23 mouse cellular contexts compared by ENCODE assay signal in the genomic region with DNA sequence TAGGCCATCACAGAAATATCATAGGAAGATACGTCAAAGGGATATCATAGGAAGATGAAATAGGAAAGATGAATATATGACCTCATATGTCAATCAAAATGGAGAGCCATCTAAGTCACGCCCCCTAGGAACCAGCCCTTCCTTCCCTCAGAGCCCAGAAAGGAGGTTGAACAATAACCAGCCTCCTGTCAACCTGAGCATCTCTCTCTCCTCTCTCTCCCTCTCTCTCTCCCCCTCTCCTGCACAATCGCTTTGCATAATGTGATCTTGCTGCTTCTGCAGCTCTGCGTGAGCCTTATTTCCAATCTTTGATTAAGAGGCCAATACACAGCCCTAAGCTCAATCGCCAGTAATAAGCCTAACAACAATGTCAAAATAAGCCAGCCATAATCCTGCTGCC.
DNase-seq lines count a peak whose midpoint lies in the region; ATAC-seq and TF ChIP-seq lines count a peak whose summit lies in the region.
"Had no signal": no experiment of that assay in that cellular context is flagged by ENCODE, and none has a peak within 500 bp of the region (broad histone marks: within the 10 kb centered on the region; RNA-seq: fewer than 3 reads in every experiment).

No protein-coding gene starts in this region.

- H3K27me3 ChIP-seq in forebrain, embryonic 13.5 days, result no peaks in the 10 kb centered on the region
- no peaks in the 10 kb centered on the region for H3K27me3 ChIP-seq in hindbrain, postnatal 0 days (ENCODE audit: insufficient read depth, low read length)
- H3K27me3 ChIP-seq in kidney, adult 2 months (replicated peaks; ENCODE audit: control insufficient read depth, insufficient read depth, low read length), result no peaks in the 10 kb centered on the region
- H3K27me3 ChIP-seq: embryonic facial prominence, embryonic 15.5 days; lung, embryonic 15.5 days; neural tube, embryonic 12.5 days had no signal

- WGBS in forebrain, embryonic 13.5 days, result 70% methylated on average over 5 of the region's 5 CpGs
- WGBS in hindbrain, postnatal 0 days, result 62% methylated on average over 5 of the region's 5 CpGs
- WGBS in kidney, adult 2 months, result 86% methylated on average over 5 of the region's 5 CpGs

- H3K36me3 ChIP-seq in forebrain, embryonic 13.5 days (ENCODE audit: poor library complexity, severe bottlenecking), result no peaks in the 10 kb centered on the region
- H3K36me3 ChIP-seq in hindbrain, postnatal 0 days (ENCODE audit: insufficient read depth, low read length), result no peaks in the 10 kb centered on the region
- no peaks in the 10 kb centered on the region for H3K36me3 ChIP-seq in kidney, adult 2 months (ENCODE audit: control insufficient read depth, insufficient read depth, low read length)
- H3K36me3 ChIP-seq: embryonic facial prominence, embryonic 15.5 days; lung, embryonic 15.5 days; neural tube, embryonic 12.5 days had no signal

- peak; percentile 23; the same call in 1 of the 2 replicates for ATAC-seq in forebrain, embryonic 13.5 days
- no peak for ATAC-seq in hindbrain, postnatal 0 days
- ATAC-seq: inflammation-experienced regulatory T-cells, adult 6 months had no signal

- no peak for TF ChIP-seq POLR2A in brain, embryonic 14.5 days (IDR thresholded peaks at IDR 0.05; ENCODE audit: borderline replicate concordance, extremely low read depth, insufficient read depth, insufficient read length, poor library complexity, severe bottlenecking)
- no peak for TF ChIP-seq POLR2A in kidney, adult 2 months (IDR thresholded peaks at IDR 0.05; ENCODE audit: low read depth, low read length)

- no peak overlapping the region for H3K4me3 ChIP-seq in layer of hippocampus, adult 2 months
- no peak overlapping the region for H3K4me3 ChIP-seq in forebrain, embryonic 13.5 days
- no peak overlapping the region for H3K4me3 ChIP-seq in hindbrain, postnatal 0 days (ENCODE audit: low read length)
- H3K4me3 ChIP-seq in kidney, adult 2 months (ENCODE audit: insufficient read depth, low read depth, low read length), result no peak overlapping the region
- H3K4me3 ChIP-seq: embryonic facial prominence, embryonic 15.5 days; gastrocnemius, adult 2 months; lung, embryonic 15.5 days; neural tube, embryonic 12.5 days had no signal

- no peak for DNase-seq in layer of hippocampus, adult 2 months (ENCODE audit: low spot score in 2 of 2)
- DNase-seq in layer of hippocampus, adult 8-10 months (ENCODE audit: low spot score in 2 of 2), result no peak
- peak; percentile 56 for DNase-seq in brain, embryonic 14.5 days (ENCODE audit: low read depth)
- no peak for DNase-seq in hindbrain, postnatal 0 days (ENCODE audit: low spot score)
- no peak for DNase-seq in layer of hippocampus, postnatal 10 days (ENCODE audit: low spot score in 2 of 2)
- no peak for DNase-seq in kidney, adult 2 months
- DNase-seq: cerebellum, adult 11 months; cerebellum, postnatal 10 days; gastrocnemius, adult 2 months; heart, postnatal 10 days; kidney, adult 9 months; kidney, postnatal 25 days; layer of hippocampus, adult 9-11 months; right cerebral cortex, postnatal 14 days; thymus, adult 18-20 months; thymus, postnatal 4 days had no signal

- H3K4me1 ChIP-seq in forebrain, embryonic 13.5 days, result peaks cover 8% of the 10 kb centered on the region
- peaks cover 17% of the 10 kb centered on the region for H3K4me1 ChIP-seq in hindbrain, postnatal 0 days (ENCODE audit: insufficient read depth, low read length)
- H3K4me1 ChIP-seq in kidney, adult 2 months (ENCODE audit: control insufficient read depth, insufficient read depth, low read length), result peaks cover 2% of the 10 kb centered on the region; the same call in 1 of the 2 replicates

- no peaks in the 10 kb centered on the region for H3K9me3 ChIP-seq in forebrain, embryonic 13.5 days (replicated peaks)
- H3K9me3 ChIP-seq in hindbrain, postnatal 0 days (ENCODE audit: low read length), result no peaks in the 10 kb centered on the region
- H3K9me3 ChIP-seq: embryonic facial prominence, embryonic 15.5 days; lung, embryonic 15.5 days; neural tube, embryonic 12.5 days had no signal

- TF ChIP-seq CTCF in layer of hippocampus, adult 2 months (conservative IDR thresholded peaks at IDR 0.05), result no peak
- no peak for TF ChIP-seq CTCF in brain, embryonic 14.5 days (IDR thresholded peaks at IDR 0.05; ENCODE audit: borderline replicate concordance, extremely low read depth, insufficient read depth, insufficient read length)
- no peak for TF ChIP-seq CTCF in hindbrain, postnatal 0 days (IDR thresholded peaks at IDR 0.05; ENCODE audit: low read depth)
- no peak for TF ChIP-seq CTCF in kidney, adult 2 months (conservative IDR thresholded peaks at IDR 0.05; ENCODE audit: insufficient read depth, insufficient read length, low read depth, low read length)

- H3K4me2 ChIP-seq in forebrain, embryonic 13.5 days, result no peak overlapping the region
- H3K4me2 ChIP-seq in hindbrain, postnatal 0 days (ENCODE audit: low read depth, low read length), result no peak overlapping the region
- H3K4me2 ChIP-seq: embryonic facial prominence, embryonic 15.5 days; heart, embryonic 11.5 days; lung, embryonic 15.5 days; neural tube, embryonic 12.5 days had no signal

- H3K27ac ChIP-seq in layer of hippocampus, adult 2 months, result peak overlapping the region; percentile 83
- peak overlapping the region; percentile 12; the same call in 1 of the 2 replicates for H3K27ac ChIP-seq in forebrain, embryonic 13.5 days
- H3K27ac ChIP-seq in hindbrain, postnatal 0 days, result peak overlapping the region; percentile 54; the same call in 1 of the 2 replicates
- no peak overlapping the region for H3K27ac ChIP-seq in kidney, adult 2 months (ENCODE audit: insufficient read depth, low read depth, low read length)
- H3K27ac ChIP-seq: liver, embryonic 14.5 days; neural tube, embryonic 12.5 days had no signal

- H3K9ac ChIP-seq in forebrain, embryonic 13.5 days, result no peak overlapping the region
- no peak overlapping the region; the same call in 1 of the 2 replicates for H3K9ac ChIP-seq in hindbrain, postnatal 0 days (replicated peaks; ENCODE audit: low read length)
- H3K9ac ChIP-seq: embryonic facial prominence, embryonic 15.5 days; liver, embryonic 14.5 days; lung, embryonic 15.5 days; neural tube, embryonic 12.5 days had no signal
